Mouse (Mus musculus) cerebellum, postnatal 14 days (tissue): Measurements from ENCODE around the gene Rad17.
A peak's percentile ranks its signal among the peaks of the same experiment; 100 is the strongest.

Experiments used
- DNase-seq, 2 experiments: peaks; one replicate each; pipeline ENCODE4 v3.0.0; 2021; ENCODE audit warnings: mixed read lengths in 2 of 2

Rad17 gene

GRCm38 (mm10) chr13:100612903-100613302 lies 37.9 kb downstream of the Rad17 start:
- DNase-seq, result peak in 1 of 2 experiments; percentile 12

GRCm38 (mm10) chr13:100612251-100612650 lies 38.6 kb downstream of the Rad17 start:
- peak; percentile 65 for DNase-seq

- DNase-seq, result no peak
Observed at GRCm38 (mm10) chr13:100611266-100611665, 39.6 kb downstream of the Rad17 start.

- DNase-seq, result peak in 1 of 2 experiments; percentile 29
Observed at GRCm38 (mm10) chr13:100607756-100608155, 43.1 kb downstream of the Rad17 start.

- DNase-seq, result no peak
Observed at GRCm38 (mm10) chr13:100605845-100606244, 45.0 kb downstream of the Rad17 start.

GRCm38 (mm10) chr13:100603738-100604095 lies 47.1 kb downstream of the Rad17 start:
- no peak for DNase-seq

GRCm38 (mm10) chr13:100603031-100603737 lies 47.7 kb downstream of the Rad17 start:
- no peak for DNase-seq

- no peak for DNase-seq
Observed at GRCm38 (mm10) chr13:100602239-100602902, 48.5 kb downstream of the Rad17 start.

GRCm38 (mm10) chr13:100601034-100601433 lies 49.8 kb downstream of the Rad17 start:
- no peak for DNase-seq

- no peak for DNase-seq
Observed at GRCm38 (mm10) chr13:100600317-100600716, 50.5 kb downstream of the Rad17 start.

- no peak for DNase-seq
Observed at GRCm38 (mm10) chr13:100597284-100597683, 53.6 kb downstream of the Rad17 start.

- DNase-seq, result no peak
Observed at GRCm38 (mm10) chr13:100595552-100595885, 55.3 kb downstream of the Rad17 start.

- DNase-seq, result no peak
Observed at GRCm38 (mm10) chr13:100594838-100595551, 55.9 kb downstream of the Rad17 start.

- DNase-seq, result peak; percentile 48 to 50
Observed at GRCm38 (mm10) chr13:100594041-100594792, 56.6 kb downstream of the Rad17 start.

- DNase-seq, result peak; percentile 15 to 21
Observed at GRCm38 (mm10) chr13:100588646-100589045, 62.2 kb downstream of the Rad17 start.

GRCm38 (mm10) chr13:100582144-100582543 lies 68.7 kb downstream of the Rad17 start:
- no peak for DNase-seq

- no peak for DNase-seq
Observed at GRCm38 (mm10) chr13:100581701-100582100, 69.2 kb downstream of the Rad17 start.

- no peak for DNase-seq
Observed at GRCm38 (mm10) chr13:100579951-100580350, 70.9 kb downstream of the Rad17 start.

GRCm38 (mm10) chr13:100579220-100579619 lies 71.6 kb downstream of the Rad17 start:
- no peak for DNase-seq

- DNase-seq, result no peak
Observed at GRCm38 (mm10) chr13:100575950-100576349, 74.9 kb downstream of the Rad17 start.

- DNase-seq, result no peak
Observed at GRCm38 (mm10) chr13:100570713-100571112, 80.1 kb downstream of the Rad17 start.

- DNase-seq, result no peak
Observed at GRCm38 (mm10) chr13:100568359-100568758, 82.5 kb downstream of the Rad17 start.
